Mouse (Mus musculus) stomach, embryonic 15.5 days (tissue): ENCODE measurements around the gene Taf8. TPM values are rescaled to one million over a fixed set of nuclear protein-coding genes. Genes with fewer than 3 reads are reported as not detected.

ENCODE experiments used
- ATAC-seq: fragments of 200-750 bp; cut with Nextera tagmentation; 2 replicates; pipeline ENCODE4 v1.8.0; 2017; ENCODE audit warnings: low read depth, moderate number of reproducible peaks, moderate TSS enrichment; ENCODE audit not compliant: insufficient read depth, low FRiP score
- H3K27ac ChIP-seq: fragments of 300-500 bp; sonication (generic); 2 replicates; pipeline ENCODE4 v1.5.1; 2015; ENCODE audit warnings: mild to moderate bottlenecking, inconsistent platforms
- H3K27me3 ChIP-seq: fragments of 300-500 bp; sonication (generic); replicated peaks from 2 replicates; pipeline ENCODE4 v1.6.1; 2015; ENCODE audit warnings: inconsistent platforms
- H3K36me3 ChIP-seq: fragments of 300-500 bp; sonication (generic); 2 replicates; pipeline ENCODE4 v1.6.1; 2015; ENCODE audit warnings: inconsistent platforms
- H3K4me1 ChIP-seq: fragments of 300-500 bp; sonication (generic); 2 replicates; pipeline ENCODE4 v1.6.1; 2015; ENCODE audit warnings: inconsistent platforms
- H3K4me2 ChIP-seq: fragments of 300-500 bp; sonication (generic); 2 replicates; pipeline ENCODE4 v1.6.1; 2015; ENCODE audit warnings: mild to moderate bottlenecking, inconsistent platforms
- H3K4me3 ChIP-seq: fragments of 300-500 bp; sonication (generic); replicated peaks from 2 replicates; pipeline ENCODE4 v1.5.1; 2015; ENCODE audit warnings: inconsistent platforms
- H3K9ac ChIP-seq: fragments of 300-500 bp; sonication (generic); 2 replicates; pipeline ENCODE4 v1.6.1; 2015; ENCODE audit warnings: inconsistent platforms
- H3K9me3 ChIP-seq: fragments of 300-500 bp; sonication (generic); 2 replicates; pipeline ENCODE4 v1.6.1; 2016; ENCODE audit warnings: inconsistent platforms
- WGBS: fragments of 180-500 bp; shearing (Covaris S2); methylation state at CpG from one replicate; pipeline ENCODE4 v1.1.7; 2015; 5-methylcytosine and 5-hydroxymethylcytosine counted together
- polyA plus RNA-seq: library from polyadenylated mRNA; unstranded; fragments of >200 nt; fragmentation: Nextera tagmentation; extraction: Ambion mirVana; gene quantifications from 2 replicates; pipeline ENCODE4 v1.2.1, GENCODE M21; 2015

Taf8 gene
- polyA plus RNA-seq, 1 experiment from 2014 or later: 23.3 TPM

- peak within 1 kb of the TSS; percentile 20; the same call in 1 of the 2 replicates for H3K9ac ChIP-seq
- H3K4me2 ChIP-seq: peak within 1 kb of the TSS; percentile 66
- no peak for ATAC-seq
- peaks cover 19% of the 10 kb centered on the region; the same call in 1 of the 2 replicates for H3K4me1 ChIP-seq
- WGBS: 3% methylated on average over 25 of the region's 25 CpGs
- H3K9me3 ChIP-seq: no peaks in the 10 kb centered on the region
- H3K36me3 ChIP-seq: no peaks in the 10 kb centered on the region
- H3K4me3 ChIP-seq: peak within 1 kb of the TSS; percentile 47
- 0 out of 2 replicates have a peak, but pooled peaks cover 9% of the 10 kb centered on the region for H3K27me3 ChIP-seq
- H3K27ac ChIP-seq: peak within 1 kb of the TSS; percentile 61
Measured at GRCm38 (mm10) chr17:47436907-47437547, 65.1 kb downstream of the Taf8 start, which contains the start of gene 1700001C19Rik. TSS of gene 1700001C19Rik (minus strand) at chr17:47437376.

GRCm38 (mm10) chr17:47436156-47436906 lies 65.8 kb downstream of the Taf8 start, which contains the start of gene AI661453:
TSS of gene AI661453 (plus strand) at chr17:47436615.
- Histone ChIP-seq H3K27me3 (0 out of 2 replicates have a peak, but pooled peaks cover 9% of the 10 kb centered on the region), H3K4me1 (peaks cover 15% of the 10 kb centered on the region; the same call in 1 of the 2 replicates), H3K9ac (peak within 1 kb of the TSS; percentile 20; the same call in 1 of the 2 replicates), H3K4me3 (peak within 1 kb of the TSS; percentile 47), H3K36me3 (no peaks in the 10 kb centered on the region), H3K9me3 (no peaks in the 10 kb centered on the region), H3K27ac (peak within 1 kb of the TSS; percentile 61), H3K4me2 (peak within 1 kb of the TSS; percentile 66)
- ATAC-seq: peak; percentile 84
- WGBS: 2% methylated on average over 45 of the region's 45 CpGs

Other genes starting within 250 kb of the Taf8 start
- gene Mrps10, start 133.4 kb downstream of the Taf8 start, polyA plus RNA-seq: 73.1 and 77.4 TPM in 2 replicates
- gene Guca1b, start 116.9 kb downstream of the Taf8 start, polyA plus RNA-seq: 0.46 and 0.49 TPM in 2 replicates
- gene Guca1a, start 101.7 kb downstream of the Taf8 start, polyA plus RNA-seq: 3.0 and 4.0 TPM in 2 replicates
- gene AI661453, start 65.7 kb downstream of the Taf8 start, polyA plus RNA-seq: 3.5 and 4.0 TPM in 2 replicates
- 0.12 and 0.37 TPM in 2 replicates for gene 1700001C19Rik, start 64.9 kb downstream of the Taf8 start, polyA plus RNA-seq
- 391 and 408 TPM in 2 replicates for gene Ccnd3, start 2.8 kb upstream of the Taf8 start, polyA plus RNA-seq
- 21.2 and 21.4 TPM in 2 replicates for gene Bysl, start 109.2 kb upstream of the Taf8 start, polyA plus RNA-seq
- gene Med20, start 109.3 kb upstream of the Taf8 start, polyA plus RNA-seq: 38.7 and 39.7 TPM in 2 replicates
- 1.0 and 1.5 TPM in 2 replicates for gene Gm20517, start 109.3 kb upstream of the Taf8 start, polyA plus RNA-seq
- 5.3 and 6.3 TPM in 2 replicates for gene Usp49, start 128.4 kb upstream of the Taf8 start, polyA plus RNA-seq
- 404 and 405 TPM in 2 replicates for gene Tomm6, start 186.1 kb upstream of the Taf8 start, polyA plus RNA-seq
- gene Frs3, start 186.7 kb upstream of the Taf8 start, polyA plus RNA-seq: 4.7 TPM in 2 replicates
- 0.19 and 0.27 TPM in 2 replicates for gene Gm21981, start 192.2 kb upstream of the Taf8 start, polyA plus RNA-seq
- 0.34 and 0.42 TPM in 2 replicates for gene Prickle4, start 192.4 kb upstream of the Taf8 start, polyA plus RNA-seq
- 52.1 and 71.7 TPM in 2 replicates for gene Pgc, start 224.6 kb upstream of the Taf8 start, polyA plus RNA-seq
- gene Tfeb, start 234.7 kb upstream of the Taf8 start, polyA plus RNA-seq: 10.2 and 10.7 TPM in 2 replicates